Mouse (Mus musculus) kidney, postnatal 0 days (tissue): ENCODE measurements at regions not wholly inside any gene's neighbourhood (a gene's known extent, or its start where the extent isn't known, plus 50 kb on each side); places are given as distances from the start of the nearest gene placed in this dataset.

Source experiments
- ATAC-seq: fragments of 200-750 bp; cut with Nextera tagmentation; replicated peaks from 2 replicates; pipeline ENCODE4 v1.8.0; 2017; ENCODE audit warnings: low read depth, moderate number of reproducible peaks, moderate TSS enrichment, moderate library complexity; ENCODE audit not compliant: low FRiP score
- DNase-seq: peaks from one replicate; pipeline ENCODE4 v3.0.0-alpha.2; 2016; ENCODE audit warnings: low spot score
- H3K27ac ChIP-seq: fragments of 300-500 bp; sonication (generic); 2 replicates; pipeline ENCODE4 v1.5.1; 2014; ENCODE audit warnings: mild to moderate bottlenecking
- H3K27me3 ChIP-seq: fragments of 300-500 bp; sonication (generic); 2 replicates; pipeline ENCODE4 v1.6.1; 2014; ENCODE audit warnings: low read length, mixed read lengths; ENCODE audit not compliant: insufficient read depth
- H3K36me3 ChIP-seq: fragments of 300-500 bp; sonication (generic); 2 replicates; pipeline ENCODE4 v1.6.1; 2014; ENCODE audit warnings: low read length, mixed read lengths; ENCODE audit not compliant: insufficient read depth
- H3K4me1 ChIP-seq: fragments of 300-500 bp; sonication (generic); replicated peaks from 2 replicates; pipeline ENCODE4 v1.6.1; 2014; ENCODE audit warnings: antibody characterized with exemption, low read length, mixed read lengths; ENCODE audit not compliant: insufficient read depth
- H3K4me2 ChIP-seq: fragments of 300-500 bp; sonication (generic); 2 replicates; pipeline ENCODE4 v1.6.1; 2014; ENCODE audit warnings: mild to moderate bottlenecking, low read length, moderate library complexity, mixed read lengths
- H3K4me3 ChIP-seq: fragments of 300-500 bp; sonication (generic); replicated peaks from 2 replicates; pipeline ENCODE4 v1.5.1; 2014; ENCODE audit warnings: low read depth, low read length
- H3K9ac ChIP-seq: fragments of 300-500 bp; sonication (generic); 2 replicates; pipeline ENCODE4 v1.6.1; 2014; ENCODE audit warnings: low read depth, low read length
- H3K9me3 ChIP-seq: fragments of 300-500 bp; sonication (generic); replicated peaks from 2 replicates; pipeline ENCODE4 v1.6.1; 2016; ENCODE audit warnings: low read length, inconsistent platforms, mixed read lengths
- CTCF ChIP-seq: IDR thresholded peaks from 2 replicates; pipeline ENCODE4 v1.5.1; 2016; ENCODE audit warnings: antibody characterized with exemption, low read depth, mild to moderate bottlenecking, moderate library complexity
- WGBS: fragments of 180-500 bp; shearing (Covaris S2); extraction: QIAGEN DNeasy Blood & Tissue Kit; methylation state at CpG from one replicate; pipeline ENCODE4 v1.1.7; 2014; 5-methylcytosine and 5-hydroxymethylcytosine counted together

- Histone ChIP-seq H3K4me1 (no peaks in the 10 kb centered on the region), H3K27ac (no peak overlapping the region), H3K27me3 (no peaks in the 10 kb centered on the region), H3K4me3 (no peak overlapping the region), H3K4me2 (no peak overlapping the region), H3K9ac (no peak overlapping the region), H3K9me3 (no peaks in the 10 kb centered on the region), H3K36me3 (no peaks in the 10 kb centered on the region)
- no peak for ATAC-seq
- 44% methylated on average over 2 of the region's 2 CpGs for WGBS
- peak; percentile 41 for DNase-seq
- no peak for TF ChIP-seq CTCF
These were observed 54.1 kb upstream of the Adamts2 start for GRCm38 (mm10) chr11:50547776-50548175.

- Histone ChIP-seq H3K27me3 (no peaks in the 10 kb centered on the region), H3K4me2 (no peak overlapping the region), H3K4me1 (no peaks in the 10 kb centered on the region), H3K4me3 (no peak overlapping the region), H3K36me3 (no peaks in the 10 kb centered on the region), H3K9me3 (no peaks in the 10 kb centered on the region), H3K27ac (no peak overlapping the region), H3K9ac (no peak overlapping the region)
- no peak for TF ChIP-seq CTCF
- DNase-seq (no peak), ATAC-seq (no peak)
- 69% methylated on average over 11 of the region's 11 CpGs for WGBS
These were observed 55.3 kb upstream of the Adamts2 start for GRCm38 (mm10) chr11:50546456-50547144.

DNA sequence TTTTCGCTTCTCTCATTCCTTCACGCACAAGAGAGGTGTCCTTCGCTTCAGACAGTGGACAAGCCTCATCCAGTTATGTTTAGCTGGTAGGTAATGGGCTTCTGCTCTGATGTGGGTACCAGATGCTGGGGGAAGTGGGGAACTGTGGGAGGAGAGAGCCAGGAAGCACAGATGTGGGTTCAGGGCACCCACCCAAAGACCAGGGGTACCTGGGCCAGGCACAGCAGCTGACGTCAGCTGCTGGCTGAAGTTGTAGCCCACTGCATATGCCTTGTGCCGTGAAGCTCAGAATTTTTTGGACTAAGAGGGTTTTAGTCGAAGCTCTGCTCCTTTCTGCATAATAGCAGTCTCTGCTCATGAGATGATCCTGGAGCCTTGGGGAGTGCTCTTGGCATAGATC lies 56.5 kb upstream of the Adamts2 start:
- Histone ChIP-seq H3K4me2 (no peak overlapping the region), H3K36me3 (no peaks in the 10 kb centered on the region), H3K4me1 (no peaks in the 10 kb centered on the region), H3K9me3 (no peaks in the 10 kb centered on the region), H3K27me3 (no peaks in the 10 kb centered on the region), H3K4me3 (no peak overlapping the region), H3K27ac (no peak overlapping the region), H3K9ac (no peak overlapping the region)
- no peak for ATAC-seq
- WGBS, result 88% methylated on average over 6 of the region's 6 CpGs
- TF ChIP-seq CTCF, result no peak
- DNase-seq, result no peak

DNA sequence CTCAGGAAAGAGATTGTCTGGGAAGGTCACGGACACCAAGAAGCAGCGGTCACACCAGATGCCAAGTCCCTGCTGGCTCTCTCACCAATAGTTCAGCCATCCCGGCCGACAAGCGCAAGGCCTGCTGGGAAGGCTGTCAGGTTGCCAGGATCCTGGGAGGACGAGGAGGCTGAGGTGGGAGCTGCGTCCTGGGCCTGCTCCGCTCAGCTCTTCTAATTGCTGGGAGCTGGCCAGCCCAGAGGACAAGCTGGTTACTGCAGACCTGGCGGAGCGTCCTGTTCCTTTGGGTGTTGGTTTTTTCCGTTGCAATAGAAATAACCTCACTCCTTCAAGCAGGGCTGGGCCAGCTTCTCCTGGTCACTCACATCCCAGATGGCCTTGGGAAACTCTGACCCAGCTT lies 61.7 kb upstream of the Adamts2 start:
- ATAC-seq, result no peak
- Histone ChIP-seq H3K4me3 (no peak overlapping the region), H3K9me3 (no peaks in the 10 kb centered on the region), H3K4me1 (no peaks in the 10 kb centered on the region), H3K4me2 (no peak overlapping the region), H3K27ac (no peak overlapping the region), H3K9ac (no peak overlapping the region), H3K27me3 (no peaks in the 10 kb centered on the region), H3K36me3 (no peaks in the 10 kb centered on the region)
- DNase-seq, result no peak
- WGBS, result 74% methylated on average over 11 of the region's 11 CpGs
- TF ChIP-seq CTCF, result no peak

- TF ChIP-seq CTCF, result no peak
- no peaks in the 10 kb centered on the region for H3K36me3 ChIP-seq
- H3K27me3 ChIP-seq, result no peaks in the 10 kb centered on the region
- H3K9ac ChIP-seq, result no peak overlapping the region
- ATAC-seq (no peak), DNase-seq (no peak)
- no peak overlapping the region for H3K4me3 ChIP-seq
- H3K4me1 ChIP-seq, result no peaks in the 10 kb centered on the region
- no peak overlapping the region for H3K4me2 ChIP-seq
- no peak overlapping the region for H3K27ac ChIP-seq
- H3K9me3 ChIP-seq, result no peaks in the 10 kb centered on the region
- WGBS, result 21% methylated on average over 2 of the region's 2 CpGs
These were observed 67.6 kb upstream of the Adamts2 start for GRCm38 (mm10) chr11:50534266-50534665.

DNA sequence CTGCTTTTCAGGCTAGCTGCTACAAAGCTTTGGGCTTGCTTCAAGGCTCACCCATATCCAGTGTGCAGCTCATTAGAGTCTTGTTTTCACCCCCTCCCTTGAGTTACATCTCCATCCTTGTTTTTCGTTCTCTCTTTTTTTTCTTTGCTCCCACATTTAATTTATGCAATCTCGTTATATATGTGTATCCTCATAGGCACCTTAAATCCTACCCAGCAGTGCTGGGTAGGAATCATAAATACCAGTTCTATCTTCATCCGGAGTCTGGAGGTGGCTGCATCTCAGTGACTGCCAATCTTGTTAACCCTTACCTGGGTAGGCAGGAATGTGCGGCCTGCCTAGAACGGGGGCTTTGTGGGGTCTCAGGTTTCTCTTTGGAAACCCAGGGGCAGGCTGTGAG lies 74.0 kb upstream of the Adamts2 start:
- H3K4me2 ChIP-seq, result no peak overlapping the region
- 53% methylated on average over 5 of the region's 5 CpGs for WGBS

GRCm38 (mm10) chr11:50520162-50520561 lies 81.7 kb upstream of the Adamts2 start:
- 81% methylated on average over 9 of the region's 9 CpGs for WGBS
- no peak overlapping the region for H3K4me2 ChIP-seq
- H3K27ac ChIP-seq, result no peak overlapping the region
- no peaks in the 10 kb centered on the region for H3K4me1 ChIP-seq
- no peaks in the 10 kb centered on the region for H3K27me3 ChIP-seq
- no peaks in the 10 kb centered on the region for H3K36me3 ChIP-seq
- DNase-seq (no peak), ATAC-seq (no peak)
- H3K9ac ChIP-seq, result no peak overlapping the region
- no peaks in the 10 kb centered on the region for H3K9me3 ChIP-seq
- no peak overlapping the region for H3K4me3 ChIP-seq
- no peak for TF ChIP-seq CTCF

More for the DNA sequence above, 74.0 kb upstream of the Adamts2 start:
- ATAC-seq, result no peak
- no peak for DNase-seq
- Histone ChIP-seq H3K9ac (no peak overlapping the region), H3K4me1 (no peaks in the 10 kb centered on the region), H3K27me3 (no peaks in the 10 kb centered on the region), H3K36me3 (no peaks in the 10 kb centered on the region), H3K27ac (no peak overlapping the region), H3K9me3 (no peaks in the 10 kb centered on the region), H3K4me3 (no peak overlapping the region)
- no peak for TF ChIP-seq CTCF
